Mouse (Mus musculus) T-helper 17 cell (primary cell): ENCODE results near the gene Zfp385b.

ENCODE experiments used
- in situ Hi-C, 2 experiments: fragments of 300-600 bp; cut with MboI, MseI; formaldehyde crosslinking; loops; 1 replicate in 1 of 2; 2 replicates in 1 of 2; pipeline ENCODE4 v1.15.1; 2025; ENCODE audit warnings: high pct_unique_total_duplicates in 2 of 2

Gene Zfp385b

GRCm38 (mm10) chr2:77522223-77522622 is 297.2 kb downstream of the Zfp385b start:
- in situ Hi-C loops, result no loop called here

- in situ Hi-C loops, result no loop called here
These were observed 300.1 kb downstream of the Zfp385b start for GRCm38 (mm10) chr2:77519341-77519740.

GRCm38 (mm10) chr2:77518693-77519092 is 300.7 kb downstream of the Zfp385b start:
- in situ Hi-C loops, result no loop called here

- in situ Hi-C loops, result no loop called here
These were observed 302.8 kb downstream of the Zfp385b start for GRCm38 (mm10) chr2:77516606-77517005.

- in situ Hi-C loops, result no loop called here
These were observed 303.8 kb downstream of the Zfp385b start for GRCm38 (mm10) chr2:77515654-77516053.

GRCm38 (mm10) chr2:77515011-77515410 is 304.4 kb downstream of the Zfp385b start:
- in situ Hi-C loops, result no loop called here

GRCm38 (mm10) chr2:77514476-77514875 is 305.0 kb downstream of the Zfp385b start:
- in situ Hi-C loops, result no loop called here

- in situ Hi-C loops, result no loop called here
These were observed 310.7 kb downstream of the Zfp385b start for GRCm38 (mm10) chr2:77508731-77509130.

GRCm38 (mm10) chr2:77506308-77506707 is 313.1 kb downstream of the Zfp385b start:
- in situ Hi-C loops, result no loop called here

GRCm38 (mm10) chr2:77505614-77506013 is 313.8 kb downstream of the Zfp385b start:
- in situ Hi-C loops, result no loop called here

- in situ Hi-C loops, result no loop called here
These were observed 315.6 kb downstream of the Zfp385b start for GRCm38 (mm10) chr2:77503674-77504351.

- in situ Hi-C loops, result no loop called here
These were observed 316.2 kb downstream of the Zfp385b start for GRCm38 (mm10) chr2:77503217-77503616.

- in situ Hi-C loops, result no loop called here
These were observed 317.0 kb downstream of the Zfp385b start for GRCm38 (mm10) chr2:77502458-77502857.

- in situ Hi-C loops, result no loop called here
These were observed 319.0 kb downstream of the Zfp385b start for GRCm38 (mm10) chr2:77500480-77500879.

GRCm38 (mm10) chr2:77498379-77498778 is 321.1 kb downstream of the Zfp385b start:
- in situ Hi-C loops, result no loop called here

- in situ Hi-C loops, result no loop called here
These were observed 321.5 kb downstream of the Zfp385b start for GRCm38 (mm10) chr2:77497942-77498341.

GRCm38 (mm10) chr2:77496071-77496470 is 323.4 kb downstream of the Zfp385b start:
- in situ Hi-C loops, result no loop called here

GRCm38 (mm10) chr2:77495344-77495743 is 324.1 kb downstream of the Zfp385b start:
- in situ Hi-C loops, result no loop called here

- in situ Hi-C loops, result no loop called here
These were observed 325.7 kb downstream of the Zfp385b start for GRCm38 (mm10) chr2:77493695-77494094.

GRCm38 (mm10) chr2:77487151-77487550 is 332.3 kb downstream of the Zfp385b start:
- in situ Hi-C loops, result no loop called here

GRCm38 (mm10) chr2:77481274-77481673 is 338.2 kb downstream of the Zfp385b start:
- in situ Hi-C loops, result no loop called here

GRCm38 (mm10) chr2:77477536-77477935 is 341.9 kb downstream of the Zfp385b start:
- in situ Hi-C loops, result no loop called here

- in situ Hi-C loops, result no loop called here
These were observed 343.0 kb downstream of the Zfp385b start for GRCm38 (mm10) chr2:77476444-77476843.
